Comparison of ENCODE assay signal across 8 mouse cellular contexts in genomic region chr7:118532519-118533177, GRCm38 (mm10). TPM values are rescaled to one million over a fixed set of nuclear protein-coding genes. Genes with fewer than 3 reads are reported as not detected.
A peak's percentile ranks its signal among the peaks of the same experiment; 100 is the strongest.
DNase-seq lines count a peak whose midpoint lies in the region; ATAC-seq and TF ChIP-seq lines count a peak whose summit lies in the region.

No protein-coding gene starts in this region.

- under 1% methylated on average over 36 of the region's 36 CpGs for WGBS in embryonic facial prominence, embryonic 14.5 days
- under 1% methylated on average over 36 of the region's 36 CpGs for WGBS in kidney, adult 2 months
- 1% methylated on average over 36 of the region's 36 CpGs for WGBS in limb, embryonic 11.5 days
- WGBS in midbrain, embryonic 13.5 days = 1% methylated on average over 36 of the region's 36 CpGs

- H3K9ac ChIP-seq in embryonic facial prominence, embryonic 14.5 days (ENCODE audit: low read depth, low read length) = peak overlapping the region; percentile 77
- peak overlapping the region; percentile 81 for H3K9ac ChIP-seq in limb, embryonic 11.5 days (ENCODE audit: low read length)
- H3K9ac ChIP-seq in midbrain, embryonic 13.5 days (replicated peaks) = peak overlapping the region; percentile 72

- TF ChIP-seq CTCF in kidney, adult 2 months (conservative IDR thresholded peaks at IDR 0.05; ENCODE audit: insufficient read depth, insufficient read length, low read depth, low read length) = 0 out of 2 replicates have a peak, but pooled peaks have one; percentile 11

- H3K27me3 ChIP-seq in embryonic facial prominence, embryonic 14.5 days (replicated peaks; ENCODE audit: control insufficient read depth, insufficient read depth, low read length) = no peaks in the 10 kb centered on the region
- H3K27me3 ChIP-seq in kidney, adult 2 months (replicated peaks; ENCODE audit: control insufficient read depth, insufficient read depth, low read length) = no peaks in the 10 kb centered on the region
- no peaks in the 10 kb centered on the region for H3K27me3 ChIP-seq in limb, embryonic 11.5 days (ENCODE audit: control insufficient read depth, insufficient read depth, low read length)
- H3K27me3 ChIP-seq in midbrain, embryonic 13.5 days = no peaks in the 10 kb centered on the region

- H3K9me3 ChIP-seq in embryonic facial prominence, embryonic 14.5 days (ENCODE audit: control insufficient read depth, low read length) = no peaks in the 10 kb centered on the region
- H3K9me3 ChIP-seq in limb, embryonic 11.5 days (ENCODE audit: control insufficient read depth, low read length) = no peaks in the 10 kb centered on the region
- no peaks in the 10 kb centered on the region for H3K9me3 ChIP-seq in midbrain, embryonic 13.5 days

- ATAC-seq in embryonic facial prominence, embryonic 14.5 days (ENCODE audit: low read depth) = peak; percentile 94
- ATAC-seq in limb, embryonic 11.5 days (ENCODE audit: insufficient number of reproducible peaks, low FRiP score, low TSS enrichment, low read depth) = peak; percentile 94
- peak; percentile 96 for ATAC-seq in midbrain, embryonic 13.5 days

- TF ChIP-seq POLR2A in kidney, adult 2 months (IDR thresholded peaks at IDR 0.05; ENCODE audit: low read depth, low read length) = no peak

- peak; percentile 99 for DNase-seq in B cell, adult 2 months
- peak; percentile 97 to 98 for DNase-seq in adrenal gland, postnatal 36 days
- peak; percentile 97 for DNase-seq in embryonic facial prominence, embryonic 14.5 days (ENCODE audit: low spot score)
- peak; percentile 97 to 99 for DNase-seq in heart, adult 18-20 months
- DNase-seq in kidney, adult 2 months = peak; percentile 98
- DNase-seq in limb, embryonic 11.5 days (ENCODE audit: low spot score) = peak; percentile 96
- peak; percentile 95 to 98 for DNase-seq in spleen, adult 18-20 months

- peaks cover 11% of the 10 kb centered on the region; the same call in 1 of the 2 replicates for H3K36me3 ChIP-seq in embryonic facial prominence, embryonic 14.5 days (ENCODE audit: control insufficient read depth, insufficient read depth, low read length)
- no peaks in the 10 kb centered on the region for H3K36me3 ChIP-seq in kidney, adult 2 months (ENCODE audit: control insufficient read depth, insufficient read depth, low read length)
- 0 out of 2 replicates have a peak, but pooled peaks cover 2% of the 10 kb centered on the region for H3K36me3 ChIP-seq in limb, embryonic 11.5 days (ENCODE audit: control insufficient read depth, insufficient read depth, low read length)
- peaks cover 19% of the 10 kb centered on the region for H3K36me3 ChIP-seq in midbrain, embryonic 13.5 days

- H3K4me3 ChIP-seq in embryonic facial prominence, embryonic 14.5 days (ENCODE audit: low read depth, low read length) = peak overlapping the region; percentile 56
- H3K4me3 ChIP-seq in kidney, adult 2 months (ENCODE audit: insufficient read depth, low read depth, low read length) = peak overlapping the region; percentile 86
- peak overlapping the region; percentile 52 for H3K4me3 ChIP-seq in limb, embryonic 11.5 days (ENCODE audit: low read depth, low read length)
- H3K4me3 ChIP-seq in midbrain, embryonic 13.5 days (replicated peaks) = peak overlapping the region; percentile 65

- peak overlapping the region; percentile 62 for H3K4me2 ChIP-seq in embryonic facial prominence, embryonic 14.5 days (ENCODE audit: low read depth, low read length)
- H3K4me2 ChIP-seq in limb, embryonic 11.5 days (ENCODE audit: low read depth, severe bottlenecking) = peak overlapping the region; percentile 65
- peak overlapping the region; percentile 70 for H3K4me2 ChIP-seq in midbrain, embryonic 13.5 days (replicated peaks)

- H3K27ac ChIP-seq in embryonic facial prominence, embryonic 14.5 days (replicated peaks; ENCODE audit: low read depth, low read length) = peak overlapping the region; percentile 90
- H3K27ac ChIP-seq in kidney, adult 2 months (ENCODE audit: insufficient read depth, low read depth, low read length) = peak overlapping the region; percentile 98
- H3K27ac ChIP-seq in limb, embryonic 11.5 days (replicated peaks; ENCODE audit: low read depth, low read length) = peak overlapping the region; percentile 83; the same call in 1 of the 2 replicates
- H3K27ac ChIP-seq in midbrain, embryonic 13.5 days = peak overlapping the region; percentile 99

- H3K4me1 ChIP-seq in embryonic facial prominence, embryonic 14.5 days (ENCODE audit: control insufficient read depth, insufficient read depth, low read length) = no peaks in the 10 kb centered on the region
- H3K4me1 ChIP-seq in kidney, adult 2 months (ENCODE audit: control insufficient read depth, insufficient read depth, low read length) = no peaks in the 10 kb centered on the region
- no peaks in the 10 kb centered on the region for H3K4me1 ChIP-seq in limb, embryonic 11.5 days (ENCODE audit: control insufficient read depth, insufficient read depth, low read length)
- H3K4me1 ChIP-seq in midbrain, embryonic 13.5 days (replicated peaks) = peaks cover 3% of the 10 kb centered on the region

RNA-seq across cellular contexts. Expression of gene Coq7, which starts 0.5 kb away (rescaled TPM):
- total RNA-seq in adrenal gland, postnatal 36 days (2021) = 10 to 100 TPM; 38.3 to 40.2 TPM
- 98.7 and 100 TPM in 2 replicates for polyA plus RNA-seq in embryonic facial prominence, embryonic 14.5 days (2014; fragmentation: Nextera tagmentation; extraction: Ambion mirVana)
- total RNA-seq in heart, adult 18-20 months (2021) = 100 to 1,000 TPM; 120 to 126 TPM
- 75.9 and 82.6 TPM in 2 replicates for polyA plus RNA-seq in kidney, adult 2 months (2012; rRNA removed)
- 106 and 111 TPM in 2 replicates for polyA plus RNA-seq in limb, embryonic 11.5 days (2014; fragmentation: Nextera tagmentation; extraction: Ambion mirVana)
- 98.8 and 110 TPM in 2 replicates for polyA plus RNA-seq in midbrain, embryonic 13.5 days (2015; fragmentation: Nextera tagmentation; extraction: Ambion mirVana)

RNA-seq across cellular contexts. Expression of gene Itpripl2, which starts 40.9 kb away (rescaled TPM):
- 10 to 100 TPM; 14.7 to 18.3 TPM for total RNA-seq in adrenal gland, postnatal 36 days (2021)
- 5.0 TPM in 2 replicates for polyA plus RNA-seq in embryonic facial prominence, embryonic 14.5 days (2014; fragmentation: Nextera tagmentation; extraction: Ambion mirVana)
- 10 to 100 TPM; 19.1 to 23.7 TPM for total RNA-seq in heart, adult 18-20 months (2021)
- polyA plus RNA-seq in kidney, adult 2 months (2012; rRNA removed) = 6.9 and 7.9 TPM in 2 replicates
- 1.3 TPM in 2 replicates for polyA plus RNA-seq in limb, embryonic 11.5 days (2014; fragmentation: Nextera tagmentation; extraction: Ambion mirVana)
- polyA plus RNA-seq in midbrain, embryonic 13.5 days (2015; fragmentation: Nextera tagmentation; extraction: Ambion mirVana) = 0.75 and 0.79 TPM in 2 replicates

RNA-seq across cellular contexts. Expression of gene Tmc7, which starts 51.9 kb away (rescaled TPM):
- under 1 TPM; 0.30 to 0.40 TPM for total RNA-seq in adrenal gland, postnatal 36 days (2021)
- 5.9 and 7.2 TPM in 2 replicates for polyA plus RNA-seq in embryonic facial prominence, embryonic 14.5 days (2014; fragmentation: Nextera tagmentation; extraction: Ambion mirVana)
- total RNA-seq in heart, adult 18-20 months (2021) = 1 to 10 TPM; 5.4 to 9.2 TPM
- 0.77 and 0.83 TPM in 2 replicates for polyA plus RNA-seq in kidney, adult 2 months (2012; rRNA removed)
- 4.4 and 4.6 TPM in 2 replicates for polyA plus RNA-seq in limb, embryonic 11.5 days (2014; fragmentation: Nextera tagmentation; extraction: Ambion mirVana)
- polyA plus RNA-seq in midbrain, embryonic 13.5 days (2015; fragmentation: Nextera tagmentation; extraction: Ambion mirVana) = 6.2 and 6.4 TPM in 2 replicates

Comparison
In these comparisons a context has a peak if more than half of its experiments do, and no peak if none do; other contexts are left out.
1. Peak in every context shown above with its lines: DNase-seq, ATAC-seq, H3K4me3 ChIP-seq and H3K27ac ChIP-seq.